Mouse (Mus musculus) small intestine, adult 2 months (tissue): ENCODE data around the gene Olfr791.

Experiments
- CTCF ChIP-seq: fragments of 200-500 bp; IDR thresholded peaks from 2 replicates; pipeline ENCODE4 v1.5.1; 2012; ENCODE audit warnings: low read depth, mild to moderate bottlenecking, control low read depth, inconsistent platforms, low read length, moderate library complexity, mixed read lengths; ENCODE audit not compliant: insufficient replicate concordance, insufficient read length; ENCODE audit errors: extremely low read depth
- POLR2A ChIP-seq: fragments of 200-500 bp; IDR thresholded peaks from 2 replicates; pipeline ENCODE4 v1.6.1; 2012; ENCODE audit warnings: low read depth, mild to moderate bottlenecking, control low read depth, inconsistent platforms, low read length, moderate library complexity

DNA sequence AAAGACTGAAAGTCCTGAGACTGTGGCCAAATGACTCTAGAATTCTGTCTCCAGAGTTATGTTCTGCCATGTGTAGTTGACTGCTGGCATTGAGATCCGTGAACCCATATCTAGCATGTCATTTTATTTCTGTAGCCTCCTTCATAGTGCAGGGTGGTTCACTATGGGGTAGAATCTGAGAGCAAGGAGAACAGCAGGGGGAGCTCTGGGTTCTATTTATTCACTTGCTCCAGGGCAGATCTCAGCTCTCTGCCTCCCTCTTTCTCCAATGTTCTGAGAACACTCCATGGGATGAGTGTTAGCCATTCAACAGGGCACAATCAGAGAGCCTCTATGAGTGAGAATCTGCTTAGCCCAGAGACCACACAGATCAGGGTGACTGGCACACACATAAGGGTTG, 27.8 kb downstream of the Olfr791 start:
- no peak for TF ChIP-seq CTCF
- TF ChIP-seq POLR2A, result no peak
